Mouse (Mus musculus) stomach, postnatal 0 days (tissue): Measurements from ENCODE around the gene Slc34a2. TPM values are rescaled to one million over a fixed set of nuclear protein-coding genes. Genes with fewer than 3 reads are reported as not detected.

Experiments
- ATAC-seq: fragments of 200-750 bp; cut with Nextera tagmentation; 2 replicates; pipeline ENCODE4 v1.8.0; 2017; ENCODE audit not compliant: low FRiP score, low TSS enrichment
- DNase-seq: peaks from one replicate; pipeline ENCODE4 v3.0.0-alpha.2; 2016; ENCODE audit warnings: low spot score
- H3K27ac ChIP-seq: fragments of 300-500 bp; sonication (generic); replicated peaks from 2 replicates; pipeline ENCODE4 v1.5.1; 2014; ENCODE audit warnings: mild to moderate bottlenecking, control low read depth
- H3K27me3 ChIP-seq: fragments of 300-500 bp; sonication (generic); 2 replicates; pipeline ENCODE4 v1.6.1; 2014; ENCODE audit warnings: low read length; ENCODE audit not compliant: control insufficient read depth, insufficient read depth
- H3K36me3 ChIP-seq: fragments of 300-500 bp; sonication (generic); 2 replicates; pipeline ENCODE4 v1.6.1; 2014; ENCODE audit warnings: low read length, mixed read lengths; ENCODE audit not compliant: control insufficient read depth, insufficient read depth
- H3K4me1 ChIP-seq: fragments of 300-500 bp; sonication (generic); replicated peaks from 2 replicates; pipeline ENCODE4 v1.6.1; 2014; ENCODE audit warnings: antibody characterized with exemption; ENCODE audit not compliant: control insufficient read depth, insufficient read depth
- H3K4me2 ChIP-seq: fragments of 300-500 bp; sonication (generic); replicated peaks from 2 replicates; pipeline ENCODE4 v1.6.1; 2014; ENCODE audit warnings: low read depth, mild to moderate bottlenecking, control low read depth, moderate library complexity
- H3K4me3 ChIP-seq: fragments of 300-500 bp; sonication (generic); 2 replicates; pipeline ENCODE4 v1.5.1; 2014; ENCODE audit warnings: low read depth, low read length, control low read depth
- H3K9ac ChIP-seq: fragments of 300-500 bp; sonication (generic); 2 replicates; pipeline ENCODE4 v1.6.1; 2014; ENCODE audit warnings: mild to moderate bottlenecking, low read length, control low read depth, mixed read lengths
- H3K9me3 ChIP-seq: fragments of 300-500 bp; sonication (generic); 2 replicates; pipeline ENCODE4 v1.6.1; 2016; ENCODE audit warnings: low read length; ENCODE audit not compliant: control insufficient read depth
- CTCF ChIP-seq: IDR thresholded peaks from 2 replicates; pipeline ENCODE4 v1.5.1; 2016; ENCODE audit warnings: antibody characterized with exemption, low read depth, mild to moderate bottlenecking, moderate library complexity
- EP300 ChIP-seq: optimal IDR thresholded peaks from 2 replicates; pipeline ENCODE3; 2016; ENCODE audit warnings: antibody characterized with exemption
- WGBS: fragments of 180-500 bp; shearing (Covaris S2); extraction: QIAGEN DNeasy Blood & Tissue Kit; methylation state at CpG from one replicate; pipeline ENCODE4 v1.1.7; 2014; 5-methylcytosine and 5-hydroxymethylcytosine counted together
- polyA plus RNA-seq: library from polyadenylated mRNA; unstranded; fragments of >200 nt; fragmentation: Nextera tagmentation; extraction: Ambion mirVana; gene quantifications from 2 replicates; pipeline ENCODE4 v1.2.1, GENCODE M21; 2015

The Slc34a2 gene
- polyA plus RNA-seq, 1 experiment from 2014 or later, result 0.69 TPM

DNA sequence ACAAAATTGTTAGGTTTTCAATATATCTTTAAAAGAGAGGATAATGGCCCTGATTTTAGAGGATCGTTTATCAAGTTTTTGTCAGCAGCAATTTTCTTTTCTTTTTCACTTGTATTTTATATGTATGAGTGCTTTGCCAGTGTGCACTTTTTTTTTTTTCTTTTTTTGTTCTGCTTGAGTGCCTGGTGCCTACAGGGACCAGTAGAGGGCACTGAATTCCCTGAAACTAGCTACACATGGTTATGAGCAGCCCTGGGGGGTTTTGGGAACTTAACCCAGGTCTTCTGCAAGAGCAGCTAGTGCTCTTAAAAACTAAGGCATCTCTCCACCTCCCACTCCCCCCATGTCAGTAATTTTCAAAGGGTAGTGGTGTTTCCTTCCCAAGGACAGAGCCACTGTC is 70.8 kb downstream of the Slc34a2 start:
- H3K9ac ChIP-seq, result no peak overlapping the region
- H3K36me3 ChIP-seq, result no peaks in the 10 kb centered on the region
- TF ChIP-seq EP300, result no peak
- peak; percentile 50 for TF ChIP-seq CTCF
- DNase-seq, result no peak
- 87% methylated on average over 1 of the region's 1 CpGs for WGBS
- no peak overlapping the region for H3K4me2 ChIP-seq
- no peaks in the 10 kb centered on the region for H3K4me1 ChIP-seq
- 0 out of 2 replicates have a peak, but pooled peaks cover 3% of the 10 kb centered on the region for H3K9me3 ChIP-seq
- no peaks in the 10 kb centered on the region for H3K27me3 ChIP-seq
- ATAC-seq, result no peak
- no peak overlapping the region for H3K27ac ChIP-seq
- H3K4me3 ChIP-seq, result no peak overlapping the region

DNA sequence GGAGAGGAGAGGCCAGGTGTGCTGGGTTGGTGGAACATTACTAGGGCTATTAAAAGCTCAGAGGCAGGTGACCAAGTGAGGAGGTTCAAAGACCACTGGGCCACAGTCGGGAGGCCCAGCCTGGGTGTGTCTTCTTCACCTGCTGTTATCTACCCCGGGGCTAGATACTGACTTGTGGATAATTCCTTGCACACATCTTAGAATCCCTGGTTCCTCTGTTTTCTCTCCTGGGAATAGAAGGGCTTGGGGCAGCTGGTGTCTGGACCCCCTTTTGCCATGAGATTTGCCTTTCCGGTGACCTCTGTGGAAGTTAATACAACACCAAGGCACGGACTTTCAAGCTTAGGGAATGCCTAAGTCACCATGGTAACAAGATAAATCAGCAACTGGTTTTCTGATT is 72.3 kb downstream of the Slc34a2 start:
- Histone ChIP-seq H3K4me2 (no peak overlapping the region), H3K27ac (no peak overlapping the region), H3K9me3 (0 out of 2 replicates have a peak, but pooled peaks cover 3% of the 10 kb centered on the region), H3K9ac (no peak overlapping the region), H3K27me3 (no peaks in the 10 kb centered on the region), H3K4me3 (no peak overlapping the region), H3K4me1 (no peaks in the 10 kb centered on the region), H3K36me3 (no peaks in the 10 kb centered on the region)
- DNase-seq (no peak), ATAC-seq (no peak)
- TF ChIP-seq CTCF (no peak), EP300 (no peak)
- WGBS, result 47% methylated on average over 4 of the region's 4 CpGs

DNA sequence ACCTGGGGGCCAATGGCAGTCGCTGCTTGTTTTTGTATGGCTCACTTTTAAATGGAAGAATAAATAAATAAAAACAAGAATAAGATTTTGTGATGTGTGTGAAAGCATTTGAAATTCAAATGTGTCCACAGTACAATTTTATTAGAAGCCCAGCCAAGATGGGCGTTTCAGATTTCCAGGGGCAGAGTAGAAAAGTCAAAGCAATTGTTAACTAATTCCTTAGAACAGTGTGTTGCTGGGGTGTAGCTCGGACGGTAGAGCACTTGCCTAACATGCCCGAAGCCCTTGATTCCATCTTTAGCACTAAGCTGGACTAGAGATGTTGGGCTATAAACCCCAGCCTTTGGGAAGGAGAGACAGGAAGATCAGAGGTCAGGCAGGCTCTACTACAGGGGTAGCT is 73.2 kb downstream of the Slc34a2 start:
- no peak overlapping the region for H3K4me2 ChIP-seq
- no peak for TF ChIP-seq CTCF
- TF ChIP-seq EP300, result no peak
- H3K27me3 ChIP-seq, result no peaks in the 10 kb centered on the region
- WGBS, result 68% methylated on average over 5 of the region's 5 CpGs
- H3K9me3 ChIP-seq, result 0 out of 2 replicates have a peak, but pooled peaks cover 3% of the 10 kb centered on the region
- H3K4me3 ChIP-seq, result no peak overlapping the region
- ATAC-seq (no peak), DNase-seq (no peak)
- no peak overlapping the region for H3K9ac ChIP-seq
- H3K36me3 ChIP-seq, result no peaks in the 10 kb centered on the region
- no peak overlapping the region for H3K27ac ChIP-seq
- H3K4me1 ChIP-seq, result no peaks in the 10 kb centered on the region

DNA sequence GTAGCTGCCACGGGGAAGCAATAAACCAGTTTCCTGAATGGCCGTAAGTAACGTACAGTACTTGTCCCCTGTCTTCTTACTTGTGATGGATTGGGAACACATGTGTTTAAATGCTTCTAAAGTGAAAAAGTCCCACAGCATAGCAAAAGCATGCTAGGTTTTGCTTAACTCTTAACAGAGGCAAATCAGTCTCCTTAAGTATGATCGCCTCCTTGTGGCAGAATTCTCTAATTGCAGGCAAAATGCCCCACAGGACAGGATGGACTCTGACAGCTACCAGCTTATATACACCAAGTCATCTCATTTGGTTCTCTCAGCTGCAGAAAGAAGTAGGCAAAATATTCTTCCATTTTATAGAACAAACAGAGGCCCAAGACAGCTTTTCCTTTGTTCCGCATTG is 75.1 kb downstream of the Slc34a2 start:
- TF ChIP-seq CTCF (peak; percentile 41), EP300 (no peak)
- H3K9me3 ChIP-seq, result 0 out of 2 replicates have a peak, but pooled peaks cover 3% of the 10 kb centered on the region
- ATAC-seq, result no peak
- H3K9ac ChIP-seq, result no peak overlapping the region
- H3K36me3 ChIP-seq, result no peaks in the 10 kb centered on the region
- DNase-seq, result no peak
- H3K4me3 ChIP-seq, result no peak overlapping the region
- H3K4me1 ChIP-seq, result no peaks in the 10 kb centered on the region
- H3K27me3 ChIP-seq, result no peaks in the 10 kb centered on the region
- 88% methylated on average over 5 of the region's 5 CpGs for WGBS
- H3K4me2 ChIP-seq, result no peak overlapping the region
- no peak overlapping the region for H3K27ac ChIP-seq

DNA sequence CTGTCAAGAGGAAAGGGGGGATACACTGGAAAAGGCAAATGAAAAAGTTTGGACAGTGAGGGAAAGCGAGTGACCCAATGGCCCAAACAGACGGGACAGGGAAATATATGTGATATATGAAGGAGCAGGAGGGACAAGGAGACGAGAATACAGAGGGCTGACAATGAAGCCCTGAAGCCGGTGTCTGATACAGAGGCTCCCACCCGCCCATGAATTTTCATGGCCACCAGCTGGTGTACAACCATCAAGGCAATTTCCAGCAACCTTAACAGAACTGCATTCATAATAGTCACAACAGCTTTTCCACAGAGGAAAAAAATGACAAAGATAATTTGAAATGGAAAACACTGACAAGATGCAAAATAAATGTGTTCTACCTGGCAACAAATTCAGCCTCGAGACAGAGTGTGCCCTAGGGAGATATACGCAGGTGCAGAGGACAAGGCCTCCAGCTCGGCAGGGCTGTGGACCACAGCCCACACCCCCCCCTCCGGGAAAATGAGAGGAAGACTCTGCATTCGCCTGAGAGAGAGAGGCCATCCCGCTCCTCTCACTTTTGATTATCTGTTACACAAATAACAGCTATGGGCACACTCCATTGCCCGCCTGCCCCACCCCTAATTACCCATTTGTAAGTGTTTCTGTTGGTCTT is 76.9 kb downstream of the Slc34a2 start:
- TF ChIP-seq EP300 (no peak), CTCF (no peak)
- H3K27ac ChIP-seq, result no peak overlapping the region
- H3K4me2 ChIP-seq, result no peak overlapping the region
- H3K9ac ChIP-seq, result no peak overlapping the region
- DNase-seq (no peak), ATAC-seq (no peak)
- H3K9me3 ChIP-seq, result 0 out of 2 replicates have a peak, but pooled peaks cover 3% of the 10 kb centered on the region
- no peaks in the 10 kb centered on the region for H3K27me3 ChIP-seq
- WGBS, result 68% methylated on average over 12 of the region's 12 CpGs
- no peaks in the 10 kb centered on the region for H3K4me1 ChIP-seq
- H3K4me3 ChIP-seq, result no peak overlapping the region
- H3K36me3 ChIP-seq, result no peaks in the 10 kb centered on the region

DNA sequence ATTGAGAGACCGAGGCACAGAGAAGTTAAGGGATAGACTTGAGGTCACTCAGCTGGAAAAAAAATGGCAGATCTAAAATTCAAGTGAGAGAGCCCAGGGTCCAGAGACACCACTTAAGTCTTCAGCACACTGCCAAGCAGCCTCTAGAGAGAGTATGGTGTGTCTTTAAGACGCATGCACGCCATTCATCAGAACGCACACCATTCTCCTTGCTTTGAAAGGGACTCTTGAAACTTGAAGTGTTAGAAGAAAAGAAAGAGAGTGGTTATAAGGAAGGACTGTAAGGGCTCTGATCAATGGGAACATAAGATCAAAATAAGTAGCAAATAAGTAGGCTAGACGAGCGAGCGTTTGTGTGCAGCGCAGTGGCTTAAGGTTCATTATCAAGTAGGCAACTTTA is 80.3 kb downstream of the Slc34a2 start:
- WGBS, result 94% methylated on average over 8 of the region's 8 CpGs
- Histone ChIP-seq H3K9me3 (no peaks in the 10 kb centered on the region), H3K4me1 (no peaks in the 10 kb centered on the region), H3K4me3 (no peak overlapping the region), H3K27ac (no peak overlapping the region), H3K27me3 (no peaks in the 10 kb centered on the region), H3K4me2 (no peak overlapping the region), H3K9ac (no peak overlapping the region), H3K36me3 (no peaks in the 10 kb centered on the region)
- DNase-seq (no peak), ATAC-seq (no peak)
- TF ChIP-seq EP300 (no peak), CTCF (no peak)
